Mouse (Mus musculus): ENCODE measurements around the gene Elmod3. TPM values are rescaled to one million over a fixed set of nuclear protein-coding genes. Genes with fewer than 3 reads are reported as not detected.
A peak's percentile ranks its signal among the peaks of the same experiment; 100 is the strongest.

Elmod3 gene
- total and polyA plus RNA-seq, 3 experiments = 4.2 to 9.0 (median 7.1) TPM

GRCm38 (mm10) chr6:72597956-72598753 is at the start of gene Elmod3, which contains the start of gene Retsat (continued):
- 0 out of 2 replicates have a peak, but pooled peaks have one; percentile 50 for TF ChIP-seq UBTF (IDR thresholded peaks at IDR 0.05; ENCODE audit: low read depth, low read length)

GRCm38 (mm10) chr6:72647383-72647820 is 49.2 kb upstream of the Elmod3 start:
- Histone ChIP-seq H3K79me2 (replicated peaks; ENCODE audit: control insufficient read depth, extremely low read depth, insufficient read depth, poor library complexity, severe bottlenecking) (no peaks in the 10 kb centered on the region), H3K9me3 (replicated peaks; ENCODE audit: low read length) (no peaks in the 10 kb centered on the region), H3K4me1 (ENCODE audit: control insufficient read depth in 1 of 2, insufficient read depth in 2 of 2) (peaks cover 0 to 5% of the 10 kb centered on the region in 2 experiments; a peak in 2 of 4 replicates), H3K36me3 (replicated peaks in 1 of 2; ENCODE audit: control insufficient read depth in 1 of 2, insufficient read depth in 1 of 2, low read length in 1 of 2) (peaks cover 0 to 13% of the 10 kb centered on the region in 2 experiments), H3K9ac (ENCODE audit: insufficient read depth, low read depth) (no peak overlapping the region), H3K4me2 (ENCODE audit: insufficient read depth, low read depth, poor library complexity, severe bottlenecking) (no peak overlapping the region), H3K27me3 (replicated peaks) (no peaks in the 10 kb centered on the region), H3K27ac (ENCODE audit: insufficient read depth, low read depth) (no peak overlapping the region), H3K4me3 (replicated peaks in 1 of 3; ENCODE audit: low read depth in 2 of 3, low read length in 2 of 3, poor library complexity in 1 of 3) (no peak overlapping the region)
- dilution Hi-C loops (cut with MboI; ENCODE audit: extremely low pct_ligation_motif_present, extremely low pct_unique_long_range_greater_than_20kb, low sequenced_read_pairs) (no loop called here), in situ Hi-C loops (cut with MboI; ENCODE audit: low pct_ligation_motif_present, low pct_unique_long_range_greater_than_20kb, low sequenced_read_pairs) (no loop called here)
- DNase-seq (ENCODE audit: extremely low read depth) = peak; percentile 72
- TF ChIP-seq NELFE (IDR thresholded peaks at IDR 0.05; ENCODE audit: low read depth, low read length) = no peak
- peak; percentile 80 for TF ChIP-seq RAD21 (IDR thresholded peaks at IDR 0.05; ENCODE audit: low read depth, low read length)
- TF ChIP-seq CTCF (conservative IDR thresholded peaks at IDR 0.05 in 1 of 2, IDR thresholded peaks at IDR 0.05 in 1 of 2; ENCODE audit: low read depth in 2 of 2, low read length in 2 of 2) = peak; percentile 83 to 88
- TF ChIP-seq USF1 (IDR thresholded peaks at IDR 0.05; ENCODE audit: low read depth, low read length) = no peak
- TF ChIP-seq SMC3 (IDR thresholded peaks at IDR 0.05; ENCODE audit: low read depth, low read length) = peak; percentile 78
- 0 out of 2 replicates have a peak, but pooled peaks have one; percentile 10 for TF ChIP-seq MEF2A (IDR thresholded peaks at IDR 0.05; ENCODE audit: borderline replicate concordance, low read depth, low read length)
- peak; percentile 32; the same call in 1 of the 2 replicates for TF ChIP-seq ZC3H11A (IDR thresholded peaks at IDR 0.05; ENCODE audit: low read depth, low read length)

GRCm38 (mm10) chr6:72645364-72645763 is 47.2 kb upstream of the Elmod3 start:
- Histone ChIP-seq H3K27me3 (replicated peaks) (no peaks in the 10 kb centered on the region), H3K4me1 (ENCODE audit: control insufficient read depth in 1 of 2, insufficient read depth in 2 of 2) (peaks cover 8 to 11% of the 10 kb centered on the region in 2 experiments), H3K9ac (ENCODE audit: insufficient read depth, low read depth) (no peak overlapping the region), H3K27ac (ENCODE audit: insufficient read depth, low read depth) (no peak overlapping the region), H3K4me3 (replicated peaks in 1 of 3; ENCODE audit: low read depth in 2 of 3, low read length in 2 of 3, poor library complexity in 1 of 3) (no peak overlapping the region), H3K4me2 (ENCODE audit: insufficient read depth, low read depth, poor library complexity, severe bottlenecking) (no peak overlapping the region), H3K79me2 (replicated peaks; ENCODE audit: control insufficient read depth, extremely low read depth, insufficient read depth, poor library complexity, severe bottlenecking) (no peaks in the 10 kb centered on the region), H3K9me3 (replicated peaks; ENCODE audit: low read length) (no peaks in the 10 kb centered on the region), H3K36me3 (replicated peaks in 1 of 2; ENCODE audit: control insufficient read depth in 1 of 2, insufficient read depth in 1 of 2, low read length in 1 of 2) (peaks cover 0 to 13% of the 10 kb centered on the region in 2 experiments)
- dilution Hi-C loops (cut with MboI; ENCODE audit: extremely low pct_ligation_motif_present, extremely low pct_unique_long_range_greater_than_20kb, low sequenced_read_pairs) = no loop called here
- TF ChIP-seq MAX (IDR thresholded peaks at IDR 0.05; ENCODE audit: low read length) = no peak
- in situ Hi-C loops (cut with MboI; ENCODE audit: low pct_ligation_motif_present, low pct_unique_long_range_greater_than_20kb, low sequenced_read_pairs) = no loop called here
- no peak for DNase-seq (ENCODE audit: extremely low read depth)

GRCm38 (mm10) chr6:72644576-72644975 is 46.4 kb upstream of the Elmod3 start:
- peaks cover 8 to 11% of the 10 kb centered on the region in 2 experiments for H3K4me1 ChIP-seq (ENCODE audit: control insufficient read depth in 1 of 2, insufficient read depth in 2 of 2)
- H3K27ac ChIP-seq (ENCODE audit: insufficient read depth, low read depth) = no peak overlapping the region
- dilution Hi-C loops (cut with MboI; ENCODE audit: extremely low pct_ligation_motif_present, extremely low pct_unique_long_range_greater_than_20kb, low sequenced_read_pairs) (no loop called here), in situ Hi-C loops (cut with MboI; ENCODE audit: low pct_ligation_motif_present, low pct_unique_long_range_greater_than_20kb, low sequenced_read_pairs) (no loop called here)
- TF ChIP-seq POLR2A (IDR thresholded peaks at IDR 0.05; ENCODE audit: low read depth, low read length) (no peak), MAZ (IDR thresholded peaks at IDR 0.05; ENCODE audit: low read depth, low read length) (no peak), CHD2 (IDR thresholded peaks at IDR 0.05; ENCODE audit: low read length) (no peak)
- H3K36me3 ChIP-seq (replicated peaks in 1 of 2; ENCODE audit: control insufficient read depth in 1 of 2, insufficient read depth in 1 of 2, low read length in 1 of 2) = peaks cover 0 to 14% of the 10 kb centered on the region in 2 experiments
- H3K4me3 ChIP-seq (replicated peaks in 1 of 3; ENCODE audit: low read depth in 2 of 3, low read length in 2 of 3, poor library complexity in 1 of 3) = no peak overlapping the region
- H3K79me2 ChIP-seq (replicated peaks; ENCODE audit: control insufficient read depth, extremely low read depth, insufficient read depth, poor library complexity, severe bottlenecking) = no peaks in the 10 kb centered on the region
- no peak overlapping the region for H3K9ac ChIP-seq (ENCODE audit: insufficient read depth, low read depth)
- no peak overlapping the region for H3K4me2 ChIP-seq (ENCODE audit: insufficient read depth, low read depth, poor library complexity, severe bottlenecking)
- H3K27me3 ChIP-seq (replicated peaks) = no peaks in the 10 kb centered on the region
- DNase-seq (ENCODE audit: extremely low read depth) = no peak
- no peaks in the 10 kb centered on the region for H3K9me3 ChIP-seq (replicated peaks; ENCODE audit: low read length)
